Mouse (Mus musculus) cortical plate, adult 2 months (tissue): ENCODE results near the gene Cpvl.

Experiments used
- CTCF ChIP-seq: fragments of 200-500 bp; IDR thresholded peaks from 2 replicates; pipeline ENCODE4 v1.5.1; 2011; ENCODE audit warnings: mild to moderate bottlenecking, control low read depth, low read length; ENCODE audit not compliant: insufficient read depth; ENCODE audit errors: extremely low read depth
- POLR2A ChIP-seq: fragments of 200-500 bp; IDR thresholded peaks from 2 replicates; pipeline ENCODE4 v1.6.1; 2011; ENCODE audit warnings: mild to moderate bottlenecking, low read length, control low read depth; ENCODE audit not compliant: insufficient read depth; ENCODE audit errors: extremely low read depth

GRCm38 (mm10) chr6:53965900-53966299, 12.6 kb downstream of the Cpvl start:
- TF ChIP-seq CTCF, result no peak
- no peak for TF ChIP-seq POLR2A
